Mouse (Mus musculus) embryonic facial prominence, embryonic 13.5 days (tissue): ENCODE measurements at regions not wholly inside any gene's neighbourhood (a gene's known extent, or its start where the extent isn't known, plus 50 kb on each side); places are given as distances from the start of the nearest gene placed in this dataset.

Source experiments
- ATAC-seq: fragments of 200-750 bp; cut with Nextera tagmentation; 2 replicates; pipeline ENCODE4 v1.8.0; 2017; ENCODE audit warnings: low read depth; ENCODE audit not compliant: insufficient number of reproducible peaks, insufficient read depth, low FRiP score, low TSS enrichment
- H3K27ac ChIP-seq: fragments of 300-500 bp; sonication (generic); 2 replicates; pipeline ENCODE4 v1.5.1; 2015; ENCODE audit warnings: moderate library complexity, mild to moderate bottlenecking, inconsistent platforms
- H3K27me3 ChIP-seq: fragments of 300-500 bp; sonication (generic); 2 replicates; pipeline ENCODE4 v1.6.1; 2015; ENCODE audit warnings: mild to moderate bottlenecking, inconsistent platforms
- H3K36me3 ChIP-seq: fragments of 300-500 bp; sonication (generic); 2 replicates; pipeline ENCODE4 v1.6.1; 2015; ENCODE audit warnings: mild to moderate bottlenecking, inconsistent platforms
- H3K4me1 ChIP-seq: fragments of 300-500 bp; sonication (generic); 2 replicates; pipeline ENCODE4 v1.6.1; 2015; ENCODE audit warnings: inconsistent platforms
- H3K4me2 ChIP-seq: fragments of 300-500 bp; sonication (generic); 2 replicates; pipeline ENCODE4 v1.6.1; 2015; ENCODE audit warnings: moderate library complexity, mild to moderate bottlenecking, inconsistent platforms
- H3K4me3 ChIP-seq: fragments of 300-500 bp; sonication (generic); 2 replicates; pipeline ENCODE4 v1.5.1; 2015; ENCODE audit warnings: mild to moderate bottlenecking, inconsistent platforms
- H3K9ac ChIP-seq: fragments of 300-500 bp; sonication (generic); 2 replicates; pipeline ENCODE4 v1.6.1; 2015; ENCODE audit warnings: mild to moderate bottlenecking, inconsistent platforms
- H3K9me3 ChIP-seq: fragments of 300-500 bp; sonication (generic); 2 replicates; pipeline ENCODE4 v1.6.1; 2016; ENCODE audit warnings: inconsistent platforms
- WGBS: fragments of 180-500 bp; shearing (Covaris S2); methylation state at CpG from one replicate; pipeline ENCODE4 v1.1.7; 2015; ENCODE audit warnings: mixed read lengths; 5-methylcytosine and 5-hydroxymethylcytosine counted together

DNA sequence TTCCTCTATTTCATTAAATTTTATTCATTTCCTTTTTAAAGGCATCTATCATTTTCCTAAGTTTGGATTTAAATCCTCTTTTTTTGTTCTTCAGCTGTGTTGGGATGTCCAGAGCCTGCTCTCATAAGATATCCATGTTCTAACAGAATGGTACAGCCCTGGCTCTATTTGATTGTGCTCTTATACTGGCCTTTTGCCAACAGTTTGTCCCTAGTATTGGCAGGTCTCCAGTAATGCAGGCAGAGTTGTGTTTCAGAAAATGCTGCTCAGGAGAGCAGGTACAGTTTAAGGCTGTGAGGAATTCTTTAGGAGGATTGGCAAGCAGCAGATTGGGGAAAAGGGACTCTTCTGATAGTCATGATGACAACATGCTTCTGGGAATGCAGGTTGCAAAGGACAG is 797.1 kb upstream of the Slit2 start:
- Histone ChIP-seq H3K4me1 (no peaks in the 10 kb centered on the region), H3K36me3 (no peaks in the 10 kb centered on the region), H3K4me3 (no peak overlapping the region), H3K4me2 (no peak overlapping the region), H3K27me3 (no peaks in the 10 kb centered on the region), H3K27ac (no peak overlapping the region), H3K9me3 (no peaks in the 10 kb centered on the region), H3K9ac (no peak overlapping the region)
- ATAC-seq = no peak

DNA sequence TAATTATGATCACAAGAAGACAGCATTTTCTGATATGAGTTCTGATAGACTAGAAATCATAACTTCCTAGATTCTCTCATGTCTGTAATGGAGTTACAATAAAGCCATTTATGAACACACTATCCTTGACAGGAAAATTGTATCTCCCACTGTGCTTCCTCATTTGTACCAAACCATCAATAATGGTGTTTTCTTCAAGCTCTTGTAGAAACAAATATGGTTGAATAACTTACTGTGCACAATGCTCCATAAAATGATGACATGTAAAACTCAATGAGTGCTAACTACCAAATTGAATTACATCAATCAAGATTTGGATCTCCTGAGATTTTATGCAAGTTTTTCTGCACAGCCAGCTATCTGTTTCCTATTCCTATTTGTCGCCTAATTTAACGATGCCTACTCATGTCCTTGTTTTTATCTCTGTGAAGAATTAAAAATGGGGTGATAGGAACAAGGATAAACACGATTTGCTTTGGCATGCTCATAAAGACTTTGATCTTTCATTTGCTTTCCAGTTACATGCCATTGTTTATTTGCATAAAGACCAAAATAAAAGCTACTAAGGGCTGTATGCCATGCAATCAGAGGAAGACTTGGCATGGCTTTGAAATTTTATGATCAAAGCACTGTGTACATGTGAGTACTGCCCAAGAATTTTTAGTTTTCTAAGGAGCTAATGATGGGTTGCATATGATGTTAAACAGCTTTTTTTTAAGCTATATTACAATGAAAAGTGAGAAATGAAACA is 780.6 kb upstream of the Slit2 start:
- H3K27me3 ChIP-seq = no peaks in the 10 kb centered on the region
- H3K4me2 ChIP-seq = no peak overlapping the region
- ATAC-seq = no peak
- no peaks in the 10 kb centered on the region for H3K36me3 ChIP-seq
- no peak overlapping the region for H3K4me3 ChIP-seq
- WGBS = 68% methylated on average over 3 of the region's 3 CpGs
- no peaks in the 10 kb centered on the region for H3K9me3 ChIP-seq
- H3K4me1 ChIP-seq = no peaks in the 10 kb centered on the region
- no peak overlapping the region for H3K9ac ChIP-seq
- H3K27ac ChIP-seq = no peak overlapping the region

- Histone ChIP-seq H3K27ac (no peak overlapping the region), H3K4me2 (no peak overlapping the region), H3K36me3 (no peaks in the 10 kb centered on the region), H3K4me1 (no peaks in the 10 kb centered on the region), H3K27me3 (no peaks in the 10 kb centered on the region), H3K9ac (no peak overlapping the region), H3K9me3 (no peaks in the 10 kb centered on the region), H3K4me3 (no peak overlapping the region)
- no peak for ATAC-seq
- WGBS = 56% methylated on average over 1 of the region's 1 CpGs
These were observed 780.0 kb upstream of the Slit2 start for GRCm38 (mm10) chr5:47202915-47203296.

DNA sequence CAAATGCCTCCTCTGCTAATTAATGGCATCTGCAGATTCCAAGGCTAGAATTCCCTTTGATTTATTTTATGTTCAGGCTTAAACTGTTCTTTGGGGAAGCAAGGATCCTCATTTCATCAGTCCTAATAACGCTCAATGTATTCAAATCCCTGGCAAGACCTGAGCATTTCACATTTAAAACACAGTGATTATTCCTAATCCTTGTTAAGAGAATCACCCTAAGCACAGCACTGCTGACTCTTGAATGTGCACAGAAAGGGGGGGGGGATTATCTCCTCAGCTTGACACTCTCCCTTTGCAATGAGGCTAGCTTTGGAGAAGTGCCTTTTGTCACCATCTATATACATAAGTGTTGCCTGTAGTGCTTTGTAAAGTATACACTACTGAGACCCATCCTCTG is 772.4 kb upstream of the Slit2 start:
- Histone ChIP-seq H3K27ac (no peak overlapping the region), H3K9me3 (no peaks in the 10 kb centered on the region), H3K4me2 (no peak overlapping the region), H3K4me1 (no peaks in the 10 kb centered on the region), H3K9ac (no peak overlapping the region), H3K4me3 (no peak overlapping the region), H3K27me3 (no peaks in the 10 kb centered on the region), H3K36me3 (no peaks in the 10 kb centered on the region)
- ATAC-seq = no peak
- 35% methylated on average over 1 of the region's 1 CpGs for WGBS

DNA sequence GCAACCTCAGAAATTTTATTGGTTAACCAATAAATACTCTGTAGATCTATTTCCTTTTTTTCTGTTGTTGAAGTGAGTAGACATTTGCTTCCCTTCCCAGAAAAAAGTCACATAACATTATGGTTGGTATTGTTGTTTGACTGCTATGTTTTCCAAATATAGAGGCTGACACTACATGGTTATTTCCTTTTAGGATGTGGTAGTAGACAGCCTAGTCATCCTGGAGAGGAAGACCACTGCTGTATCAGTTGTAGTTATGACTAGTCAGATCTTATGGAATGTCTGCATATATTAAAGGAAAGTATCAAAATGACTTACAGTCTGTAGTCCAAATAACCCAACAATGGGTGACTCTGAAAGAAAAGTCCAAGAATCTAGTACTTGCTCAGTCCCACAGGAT is 767.5 kb upstream of the Slit2 start:
- H3K4me2 ChIP-seq = no peak overlapping the region
- no peak overlapping the region for H3K27ac ChIP-seq
- no peak for ATAC-seq
- no peak overlapping the region for H3K9ac ChIP-seq
- H3K4me3 ChIP-seq = no peak overlapping the region
- H3K9me3 ChIP-seq = no peaks in the 10 kb centered on the region
- no peaks in the 10 kb centered on the region for H3K27me3 ChIP-seq
- H3K36me3 ChIP-seq = no peaks in the 10 kb centered on the region
- H3K4me1 ChIP-seq = no peaks in the 10 kb centered on the region

DNA sequence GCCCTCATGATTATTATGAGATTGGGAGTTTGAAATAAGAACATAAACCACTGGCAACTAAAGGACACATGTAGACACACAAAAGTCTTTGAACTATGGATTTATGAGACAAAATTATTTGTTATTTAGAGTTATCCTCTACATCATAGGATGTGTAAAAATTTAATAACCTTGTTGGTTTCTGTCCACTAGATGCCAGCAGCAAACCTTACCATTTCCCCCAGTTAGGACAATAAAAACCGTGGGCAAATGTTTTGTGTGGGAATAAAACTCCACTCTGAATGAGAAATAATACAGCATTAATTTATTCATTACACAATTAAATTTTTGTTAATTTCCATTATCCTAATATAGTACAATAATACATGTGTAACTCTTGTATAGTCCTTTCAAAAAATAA is 757.7 kb upstream of the Slit2 start:
- no peak for ATAC-seq
- 74% methylated on average over 1 of the region's 1 CpGs for WGBS
- Histone ChIP-seq H3K9ac (no peak overlapping the region), H3K27me3 (no peaks in the 10 kb centered on the region), H3K36me3 (no peaks in the 10 kb centered on the region), H3K4me1 (no peaks in the 10 kb centered on the region), H3K27ac (no peak overlapping the region), H3K4me3 (no peak overlapping the region), H3K9me3 (no peaks in the 10 kb centered on the region), H3K4me2 (no peak overlapping the region)

GRCm38 (mm10) chr5:47236094-47236493 is 746.8 kb upstream of the Slit2 start:
- H3K4me2 ChIP-seq = no peak overlapping the region
- no peaks in the 10 kb centered on the region for H3K4me1 ChIP-seq
- WGBS = 52% methylated on average over 1 of the region's 1 CpGs
- H3K9ac ChIP-seq = no peak overlapping the region
- H3K27me3 ChIP-seq = no peaks in the 10 kb centered on the region
- no peaks in the 10 kb centered on the region for H3K36me3 ChIP-seq
- no peak overlapping the region for H3K27ac ChIP-seq
- ATAC-seq = no peak
- H3K9me3 ChIP-seq = no peaks in the 10 kb centered on the region
- no peak overlapping the region for H3K4me3 ChIP-seq

DNA sequence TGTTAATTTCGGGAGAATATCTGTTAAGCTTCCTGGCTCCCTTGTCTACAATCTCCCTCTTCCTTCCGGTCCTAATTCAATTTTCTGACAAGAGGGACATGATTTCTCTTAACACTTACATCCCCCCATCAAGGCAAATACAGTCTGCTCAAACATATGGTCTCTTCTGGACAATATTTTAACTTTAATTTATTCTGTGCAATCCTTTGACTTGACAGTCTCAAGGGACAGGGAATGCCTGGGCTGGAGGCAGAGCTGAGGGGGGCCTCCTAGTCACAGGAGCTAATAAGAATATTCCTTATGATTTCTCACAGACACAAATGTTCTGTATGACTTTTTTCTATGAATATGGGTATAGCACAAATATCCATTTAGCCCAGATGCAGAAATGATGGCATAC is 742.9 kb upstream of the Slit2 start:
- Histone ChIP-seq H3K9ac (no peak overlapping the region), H3K27ac (no peak overlapping the region), H3K36me3 (no peaks in the 10 kb centered on the region), H3K27me3 (no peaks in the 10 kb centered on the region), H3K4me2 (no peak overlapping the region), H3K4me1 (no peaks in the 10 kb centered on the region), H3K4me3 (no peak overlapping the region), H3K9me3 (no peaks in the 10 kb centered on the region)
- WGBS = 51% methylated on average over 2 of the region's 2 CpGs
- no peak for ATAC-seq

GRCm38 (mm10) chr5:47240586-47240985 is 742.4 kb upstream of the Slit2 start:
- Histone ChIP-seq H3K4me1 (no peaks in the 10 kb centered on the region), H3K9me3 (no peaks in the 10 kb centered on the region), H3K27me3 (no peaks in the 10 kb centered on the region), H3K4me3 (no peak overlapping the region), H3K9ac (no peak overlapping the region), H3K36me3 (no peaks in the 10 kb centered on the region), H3K4me2 (no peak overlapping the region), H3K27ac (no peak overlapping the region)
- 75% methylated on average over 7 of the region's 7 CpGs for WGBS
- ATAC-seq = no peak

DNA sequence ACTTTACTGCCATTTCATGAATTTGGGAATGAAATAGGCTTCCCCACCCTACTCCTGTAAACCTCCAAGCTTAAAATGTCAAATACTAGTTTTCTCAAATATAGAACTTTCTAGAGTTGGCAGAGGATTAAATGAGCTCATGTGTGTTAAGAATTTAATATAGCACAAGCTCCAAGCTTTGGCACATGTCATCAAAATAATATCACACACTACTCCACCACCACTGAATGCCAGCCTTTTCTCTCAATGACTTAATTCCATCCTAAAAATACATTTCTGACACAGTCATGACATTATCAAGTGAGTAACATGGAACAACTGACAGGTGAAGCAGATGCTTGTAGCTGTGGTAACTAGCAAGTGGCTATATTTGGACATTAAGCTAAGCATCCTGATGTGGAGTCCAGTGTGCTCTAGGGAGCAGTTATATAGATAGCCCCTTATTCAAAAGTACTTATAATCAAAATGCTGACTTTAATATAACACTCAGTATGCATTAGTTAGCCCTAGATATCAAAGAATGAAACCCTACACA is 728.0 kb upstream of the Slit2 start:
- ATAC-seq = no peak
- no peak overlapping the region for H3K4me3 ChIP-seq
- H3K4me2 ChIP-seq = no peak overlapping the region
- no peak overlapping the region for H3K9ac ChIP-seq
- no peaks in the 10 kb centered on the region for H3K27me3 ChIP-seq
- H3K36me3 ChIP-seq = no peaks in the 10 kb centered on the region
- no peaks in the 10 kb centered on the region for H3K9me3 ChIP-seq
- H3K27ac ChIP-seq = no peak overlapping the region
- H3K4me1 ChIP-seq = no peaks in the 10 kb centered on the region

DNA sequence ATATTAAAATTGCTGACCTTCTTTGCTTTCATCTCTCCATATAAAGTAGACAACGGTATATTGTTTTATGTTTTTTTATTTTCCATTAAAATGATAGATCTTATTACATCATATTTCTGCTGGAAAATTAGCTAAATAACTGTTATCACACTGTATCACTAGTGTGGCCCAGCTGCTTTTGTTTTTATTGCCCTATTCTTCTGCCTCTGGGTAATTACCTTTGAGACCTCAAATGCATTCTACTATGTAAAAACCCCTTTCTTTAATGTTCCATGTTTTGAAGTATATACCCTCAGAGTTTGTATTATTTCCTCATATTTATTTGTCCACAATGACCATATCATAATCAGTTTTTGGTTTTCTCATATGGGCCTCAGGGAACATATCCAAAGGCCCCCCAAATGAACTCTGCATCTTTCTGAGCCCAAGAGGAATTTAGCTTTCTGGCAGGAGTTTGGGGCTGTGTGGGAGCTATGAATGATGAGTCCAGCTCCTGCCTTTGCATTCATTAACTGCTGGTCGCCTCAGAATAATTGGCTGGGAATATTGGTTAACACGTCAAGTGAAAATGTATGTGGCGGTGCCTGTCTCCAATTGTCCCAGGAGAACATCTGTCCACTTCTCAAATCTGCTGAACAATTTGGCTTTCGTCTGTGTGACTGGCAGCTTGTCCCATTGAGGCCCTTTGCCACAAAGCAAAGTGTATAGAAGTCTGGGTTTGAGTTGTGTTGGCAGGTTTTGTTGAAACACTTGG is 721.1 kb upstream of the Slit2 start:
- H3K4me2 ChIP-seq = no peak overlapping the region
- ATAC-seq = no peak
- H3K9ac ChIP-seq = no peak overlapping the region
- no peaks in the 10 kb centered on the region for H3K9me3 ChIP-seq
- H3K4me1 ChIP-seq = no peaks in the 10 kb centered on the region
- H3K4me3 ChIP-seq = no peak overlapping the region
- no peaks in the 10 kb centered on the region for H3K27me3 ChIP-seq
- H3K27ac ChIP-seq = no peak overlapping the region
- 84% methylated on average over 5 of the region's 5 CpGs for WGBS
- H3K36me3 ChIP-seq = no peaks in the 10 kb centered on the region

DNA sequence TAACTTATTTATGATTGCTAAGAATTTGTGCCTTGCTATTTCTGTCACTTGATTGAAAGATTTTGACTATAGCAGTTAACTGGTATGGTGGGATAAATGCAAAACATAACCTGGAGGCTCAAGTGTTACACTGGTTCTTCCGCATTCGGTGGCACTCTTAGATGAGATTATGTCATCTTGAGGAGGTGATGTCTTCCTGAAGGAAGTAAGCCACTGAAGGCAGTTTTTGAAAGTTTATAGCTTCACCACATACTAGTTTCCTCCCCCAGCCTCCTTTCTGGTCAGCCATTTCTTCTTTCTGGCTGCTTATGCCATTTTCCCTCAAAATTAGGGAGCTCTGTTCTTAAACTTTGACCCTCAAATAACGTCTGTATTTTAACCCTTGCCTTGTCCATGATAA is 710.3 kb upstream of the Slit2 start:
- Histone ChIP-seq H3K9ac (no peak overlapping the region), H3K27me3 (no peaks in the 10 kb centered on the region), H3K27ac (no peak overlapping the region), H3K4me3 (no peak overlapping the region), H3K4me2 (no peak overlapping the region), H3K36me3 (no peaks in the 10 kb centered on the region), H3K9me3 (no peaks in the 10 kb centered on the region), H3K4me1 (no peaks in the 10 kb centered on the region)
- ATAC-seq = no peak
- 62% methylated on average over 3 of the region's 3 CpGs for WGBS
